27 mouse cellular contexts compared by ENCODE assay signal in genomic region chr9:64822235-64822634, GRCm38 (mm10). TPM values are rescaled to one million over a fixed set of nuclear protein-coding genes. Genes with fewer than 3 reads are reported as not detected.
A peak's percentile ranks its signal among the peaks of the same experiment; 100 is the strongest.
DNase-seq lines count a peak whose midpoint lies in the region; ATAC-seq and TF ChIP-seq lines count a peak whose summit lies in the region.
"Had no signal": no experiment of that assay in that cellular context is flagged by ENCODE, and none has a peak within 500 bp of the region (broad histone marks: within the 10 kb centered on the region; RNA-seq: fewer than 3 reads in every experiment).

No protein-coding gene starts in this region.

- peak; percentile 42 for DNase-seq in liver
- no peak for DNase-seq in liver, postnatal 0 days
- DNase-seq in brain, adult 2 months (ENCODE audit: low read depth, low spot score) = peak; percentile 35
- no peak for DNase-seq in liver, embryonic 13.5 days
- no peak for DNase-seq in left cerebral cortex, postnatal 4 days
- no peak for DNase-seq in left cerebral cortex, postnatal 25 days (ENCODE audit: low spot score in 2 of 2)
- DNase-seq: adrenal gland, postnatal 10 days; cerebellum, adult 11-12 months; gastrocnemius, postnatal 14 days; heart, adult 11 months; heart, postnatal 36 days; kidney, adult 9 months; kidney, postnatal 10 days; lung, postnatal 36 days; spleen, adult 18-20 months; thymus, adult 2 months; thymus, postnatal 36 days had no signal

- no peak overlapping the region for H3K4me3 ChIP-seq in liver, postnatal 0 days (ENCODE audit: low read depth, low read length)
- H3K4me3 ChIP-seq in liver, embryonic 13.5 days (replicated peaks) = no peak overlapping the region
- no peak overlapping the region for H3K4me3 ChIP-seq in intestine, embryonic 16.5 days (ENCODE audit: low read length)
- H3K4me3 ChIP-seq: forebrain, embryonic 13.5 days; hindbrain, embryonic 12.5 days; intestine, embryonic 15.5 days; midbrain, embryonic 10.5 days had no signal

- no peak for ATAC-seq in liver, postnatal 0 days
- peak; percentile 70; the same call in 1 of the 2 replicates for ATAC-seq in liver, embryonic 13.5 days (ENCODE audit: low read depth)
- 0 out of 2 replicates have a peak, but pooled peaks have one; percentile 70 for ATAC-seq in megakaryocyte-erythroid progenitor cell, adult 5-6 weeks (replicated peaks; ENCODE audit: low FRiP score, low TSS enrichment, poor library complexity, severe bottlenecking)
- no peak for ATAC-seq in intestine, embryonic 16.5 days
- ATAC-seq: CD4-positive, CD25-positive, alpha-beta regulatory T cell, adult 4 months; forebrain, embryonic 13.5 days; hindbrain, postnatal 0 days; intestine, embryonic 15.5 days; midbrain, embryonic 16.5 days had no signal

- no peaks in the 10 kb centered on the region for H3K27me3 ChIP-seq in liver, postnatal 0 days (ENCODE audit: insufficient read depth, low read length)
- no peaks in the 10 kb centered on the region for H3K27me3 ChIP-seq in liver, embryonic 13.5 days
- H3K27me3 ChIP-seq in intestine, embryonic 16.5 days (replicated peaks; ENCODE audit: control insufficient read depth, insufficient read depth, low read length) = no peaks in the 10 kb centered on the region
- H3K27me3 ChIP-seq: forebrain, embryonic 13.5 days; hindbrain, embryonic 12.5 days; intestine, embryonic 15.5 days had no signal

- peaks cover 10% of the 10 kb centered on the region for H3K36me3 ChIP-seq in liver, postnatal 0 days (replicated peaks; ENCODE audit: insufficient read depth, low read length)
- peaks cover 21% of the 10 kb centered on the region for H3K36me3 ChIP-seq in liver, embryonic 13.5 days
- no peaks in the 10 kb centered on the region for H3K36me3 ChIP-seq in intestine, embryonic 16.5 days (ENCODE audit: control insufficient read depth, insufficient read depth, low read length)
- H3K36me3 ChIP-seq: hindbrain, embryonic 12.5 days; intestine, embryonic 15.5 days; midbrain, embryonic 10.5 days had no signal

- no peaks in the 10 kb centered on the region for H3K9me3 ChIP-seq in liver, postnatal 0 days (ENCODE audit: low read length)
- no peaks in the 10 kb centered on the region for H3K9me3 ChIP-seq in liver, embryonic 13.5 days (replicated peaks)
- H3K9me3 ChIP-seq in intestine, embryonic 16.5 days (ENCODE audit: control insufficient read depth, low read length) = no peaks in the 10 kb centered on the region
- H3K9me3 ChIP-seq: forebrain, embryonic 13.5 days; hindbrain, embryonic 12.5 days; intestine, embryonic 15.5 days; midbrain, embryonic 10.5 days had no signal

- H3K4me2 ChIP-seq in liver, postnatal 0 days (ENCODE audit: low read depth, low read length) = no peak overlapping the region
- peak overlapping the region; percentile 23 for H3K4me2 ChIP-seq in liver, embryonic 13.5 days
- H3K4me2 ChIP-seq in intestine, embryonic 16.5 days (ENCODE audit: low read depth, low read length) = no peak overlapping the region
- H3K4me2 ChIP-seq: forebrain, embryonic 13.5 days; heart, embryonic 11.5 days; hindbrain, embryonic 12.5 days; intestine, embryonic 15.5 days had no signal

- WGBS in liver, postnatal 0 days (ENCODE audit: insufficient replicate concordance) = 62% methylated on average over 7 of the region's 7 CpGs
- 56% methylated on average over 7 of the region's 7 CpGs for WGBS in liver, embryonic 13.5 days (ENCODE audit: insufficient replicate concordance)
- WGBS in intestine, embryonic 16.5 days = 90% methylated on average over 7 of the region's 7 CpGs

- intact Hi-C loops in left cerebral cortex, postnatal 4 days (cut with DNase I) = no loop called here
- intact Hi-C loops in left cerebral cortex, postnatal 25 days (cut with DNase I) = no loop called here

- no peak overlapping the region for H3K27ac ChIP-seq in liver, postnatal 0 days (ENCODE audit: low read depth)
- peak overlapping the region; percentile 6; the same call in 1 of the 2 replicates for H3K27ac ChIP-seq in liver, embryonic 13.5 days
- no peak overlapping the region for H3K27ac ChIP-seq in intestine, embryonic 16.5 days (ENCODE audit: low read length)
- H3K27ac ChIP-seq: forebrain, embryonic 13.5 days; hindbrain, embryonic 12.5 days; hindbrain, postnatal 0 days; intestine, embryonic 15.5 days; midbrain, embryonic 10.5 days had no signal

- no peak for TF ChIP-seq CTCF in liver, postnatal 0 days (IDR thresholded peaks at IDR 0.05; ENCODE audit: low read depth)

- TF ChIP-seq EP300 in liver, postnatal 0 days (IDR thresholded peaks at IDR 0.05; ENCODE audit: low read depth) = no peak

- H3K4me1 ChIP-seq in liver, postnatal 0 days (ENCODE audit: insufficient read depth) = peaks cover 24% of the 10 kb centered on the region
- H3K4me1 ChIP-seq in liver, embryonic 13.5 days (replicated peaks) = peaks cover 70% of the 10 kb centered on the region
- H3K4me1 ChIP-seq in intestine, embryonic 16.5 days (ENCODE audit: control insufficient read depth, insufficient read depth, low read length) = no peaks in the 10 kb centered on the region
- H3K4me1 ChIP-seq: hindbrain, embryonic 12.5 days; intestine, embryonic 15.5 days; midbrain, embryonic 10.5 days had no signal

- H3K9ac ChIP-seq in liver, postnatal 0 days (replicated peaks) = no peak overlapping the region
- H3K9ac ChIP-seq in liver, embryonic 13.5 days = peak overlapping the region; percentile 52; the same call in 1 of the 2 replicates
- no peak overlapping the region for H3K9ac ChIP-seq in intestine, embryonic 16.5 days (ENCODE audit: low read depth, low read length)
- H3K9ac ChIP-seq: forebrain, embryonic 13.5 days; hindbrain, embryonic 12.5 days; intestine, embryonic 15.5 days had no signal

RNA-seq across cellular contexts. Expression of gene Dennd4a, which starts 11.1 kb away (rescaled TPM):
- polyA plus RNA-seq in liver, postnatal 0 days (2015; fragmentation: Nextera tagmentation; extraction: Ambion mirVana) = 13.7 TPM in 2 replicates
- 24.1 and 27.0 TPM in 2 replicates for polyA plus RNA-seq in liver, embryonic 13.5 days (2015; fragmentation: Nextera tagmentation; extraction: Ambion mirVana)
- 56.7 and 85.2 TPM in 2 replicates for total RNA-seq in megakaryocyte-erythroid progenitor cell, adult 5-6 weeks (2014; fragmentation: Nextera tagmentation)
- total RNA-seq in megakaryocyte-erythroid progenitor cell, adult 5-6 weeks (2017) = 46.2 and 50.6 TPM in 2 replicates
- polyA plus RNA-seq in intestine, embryonic 16.5 days (2015; fragmentation: Nextera tagmentation; extraction: Ambion mirVana) = 3.9 TPM in 2 replicates
- total RNA-seq in left cerebral cortex, postnatal 4 days (2021) = 10 to 100 TPM; 37.1 to 37.5 TPM
- 10 to 100 TPM; 56.4 to 64.7 TPM for total RNA-seq in left cerebral cortex, postnatal 25 days (2021)

Comparison
In these comparisons a context has a peak if more than half of its experiments do, and no peak if none do; other contexts are left out.
1. DNase-seq: peak in liver (single experiment) and brain, adult 2 months (single experiment); none in liver, postnatal 0 days (single experiment), liver, embryonic 13.5 days (single experiment), left cerebral cortex, postnatal 4 days (single experiment) and left cerebral cortex, postnatal 25 days (0 of 2).
2. ATAC-seq: peak in liver, embryonic 13.5 days (single experiment) and megakaryocyte-erythroid progenitor cell, adult 5-6 weeks (single experiment); none in liver, postnatal 0 days (single experiment) and intestine, embryonic 16.5 days (single experiment).